Mouse (Mus musculus): ENCODE results near the gene Avp.

The Avp gene

DNA sequence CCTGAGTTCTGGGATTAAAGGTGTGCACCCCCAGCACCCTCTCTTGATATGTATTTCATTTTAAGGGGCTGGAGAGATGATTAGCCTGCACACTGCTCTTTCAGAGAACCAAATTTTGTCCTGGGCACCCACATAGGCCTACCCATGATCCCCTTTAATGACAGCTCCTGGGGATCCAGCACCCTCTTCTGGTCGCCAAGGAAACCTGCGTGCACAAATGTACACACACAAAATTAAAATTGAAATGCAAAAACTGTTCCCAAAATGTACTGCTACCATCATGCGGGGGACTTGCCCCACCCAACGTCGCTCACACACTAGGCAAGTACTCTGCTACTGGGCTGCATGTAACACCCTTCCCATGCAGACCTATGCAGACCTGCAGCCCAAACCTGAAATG lies 7.4 kb downstream of the Avp start:
- DNase-seq (ENCODE audit: low spot score in 2 of 2) = no peak

DNA sequence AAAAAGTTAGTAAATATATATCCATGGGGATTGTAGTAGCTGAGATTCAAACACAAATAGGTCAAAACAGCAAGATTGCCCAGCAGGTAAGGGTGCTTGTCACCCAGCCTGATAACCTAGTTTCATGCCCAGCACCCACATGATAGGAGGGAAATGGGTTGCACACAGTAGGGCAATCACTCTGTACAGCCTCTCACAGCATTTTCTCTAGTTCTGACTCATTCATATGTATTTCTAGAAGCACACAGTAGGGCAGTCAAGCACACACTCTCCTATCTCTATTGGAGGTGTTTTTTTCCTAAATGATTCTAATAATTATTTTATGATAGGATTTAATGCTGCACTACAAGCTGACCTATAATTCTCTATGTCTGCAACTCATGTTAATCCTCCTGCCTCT lies 12.4 kb downstream of the Avp start:
- DNase-seq (ENCODE audit: low spot score in 2 of 2) = no peak

DNA sequence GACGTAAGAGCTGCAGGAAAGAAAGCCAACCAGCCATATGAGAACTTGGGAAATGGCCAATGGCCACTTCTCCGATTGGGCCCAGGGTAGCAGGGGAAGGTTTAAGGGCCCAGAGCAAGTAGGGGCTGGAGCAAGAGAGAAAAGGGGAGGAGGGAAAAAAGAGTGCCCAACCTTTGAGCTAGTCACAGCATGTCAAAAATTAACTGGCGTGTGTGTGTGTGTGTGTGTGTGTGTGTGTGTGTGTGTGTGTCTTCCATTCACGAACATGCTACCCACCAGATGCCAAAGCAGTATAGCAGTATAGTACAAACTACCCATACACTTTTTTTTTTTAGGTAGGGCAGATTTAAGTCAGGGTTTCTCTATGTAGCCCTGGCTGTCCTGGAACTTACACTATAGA lies 13.4 kb downstream of the Avp start:
- no peak for DNase-seq (ENCODE audit: low spot score in 2 of 2)

DNA sequence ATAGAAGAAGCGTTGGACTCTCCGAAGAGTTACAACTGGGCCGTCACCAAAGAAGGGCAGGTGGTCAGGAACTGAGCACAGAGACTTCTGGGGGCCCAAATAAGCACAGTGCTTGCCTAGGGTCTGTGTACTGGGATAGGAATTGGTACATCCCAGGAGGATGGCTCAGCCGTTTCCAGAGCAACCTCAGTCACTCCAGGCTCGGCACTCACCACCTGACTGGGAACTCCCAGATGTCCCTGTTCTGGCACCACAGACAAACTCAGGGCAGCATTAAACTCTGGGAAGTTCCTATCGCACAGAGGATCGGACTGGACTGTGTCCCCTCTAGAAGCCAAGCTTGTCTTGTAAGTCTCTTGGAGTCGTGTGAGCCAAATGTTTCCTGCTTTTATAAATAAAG lies 17.4 kb downstream of the Avp start:
- no peak for DNase-seq (ENCODE audit: low spot score in 2 of 2)

GRCm38 (mm10) chr2:130564063-130564462 lies 18.3 kb downstream of the Avp start:
- DNase-seq (ENCODE audit: low spot score in 2 of 2) = no peak

DNA sequence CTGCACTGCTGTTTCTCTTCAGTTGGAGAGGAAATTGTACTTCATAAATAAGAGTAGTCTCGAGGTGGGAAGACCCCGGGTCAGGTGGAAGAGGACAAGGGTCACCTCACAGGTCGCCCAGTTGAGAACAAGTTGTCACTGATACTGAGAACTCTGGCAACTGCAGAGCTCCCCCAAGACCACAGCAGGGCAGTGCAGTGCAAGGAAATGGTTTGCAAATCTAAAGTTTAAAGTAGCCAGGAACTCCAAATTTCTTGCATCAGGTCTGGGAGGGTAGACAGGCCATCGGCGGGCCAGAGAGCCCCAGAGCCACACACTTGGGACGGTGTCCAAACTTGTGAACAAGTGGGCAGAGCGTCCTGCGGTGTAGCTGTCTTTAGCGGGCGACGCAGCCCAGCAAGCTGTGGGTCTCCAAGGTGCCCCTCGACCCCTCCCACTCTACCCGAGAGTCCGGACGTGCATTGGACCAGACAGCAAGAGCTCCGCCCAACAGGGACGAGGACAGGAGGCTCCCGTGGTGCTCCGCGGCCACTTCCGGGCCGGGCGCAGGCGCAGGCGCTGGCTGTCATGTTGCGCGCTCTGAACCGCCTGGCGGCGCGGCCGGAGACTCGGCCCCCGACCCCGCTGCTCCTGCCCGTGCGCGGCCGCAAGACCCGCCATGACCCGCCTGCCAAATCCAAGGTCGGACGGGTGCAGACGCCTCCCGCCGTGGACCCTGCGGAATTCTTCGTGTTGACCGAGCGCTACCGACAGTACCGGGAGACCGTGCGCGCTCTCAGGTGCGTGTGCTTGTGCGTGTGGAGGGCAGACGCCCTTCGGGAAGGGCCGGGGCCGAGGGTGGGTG lies 18.9 kb downstream of the Avp start, which contains the start of gene Mrps26:
TSS of gene Mrps26 (plus strand) at position 531 of the 844 bp plus-strand sequence.
- peak; percentile 88 to 93 for DNase-seq (ENCODE audit: low spot score in 2 of 2)

DNA sequence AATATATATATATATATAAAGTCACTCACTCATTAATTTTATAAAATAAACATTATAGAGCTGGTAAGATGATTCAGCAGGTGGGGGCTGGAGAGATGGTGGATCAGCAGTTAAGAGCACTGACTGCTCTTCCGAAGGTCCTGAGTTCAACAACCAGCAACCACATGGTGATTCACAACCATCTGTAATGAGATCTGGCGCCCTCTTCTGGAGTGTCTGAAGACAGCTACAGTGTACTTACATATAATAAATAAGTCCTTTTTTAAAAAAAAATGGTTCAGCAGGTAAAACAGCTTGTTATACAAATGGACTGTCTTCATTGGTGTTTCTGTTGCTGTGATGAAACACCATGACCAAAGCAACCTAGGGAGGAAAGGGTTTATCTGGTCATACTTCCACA lies 24.3 kb downstream of the Avp start:
- no peak for DNase-seq (ENCODE audit: low spot score in 2 of 2)

DNA sequence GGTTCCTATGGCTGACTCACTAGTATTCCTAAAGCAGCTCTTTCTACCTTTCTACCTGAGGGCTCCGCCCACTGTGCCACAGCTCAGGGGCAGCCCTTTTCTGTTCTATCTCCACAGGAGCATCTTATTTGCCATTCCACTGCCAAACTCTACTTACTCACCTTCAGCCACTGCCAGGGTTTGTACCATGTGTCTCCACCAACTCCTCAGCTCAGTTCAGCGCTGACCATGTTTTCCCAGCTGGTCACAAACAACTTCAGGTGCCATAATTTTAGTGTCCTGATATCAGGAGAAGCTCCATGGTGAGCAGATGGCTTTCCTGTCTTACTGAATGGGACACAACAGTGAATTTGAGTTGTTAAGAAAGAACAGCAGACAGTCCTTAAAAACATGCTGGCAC lies 24.9 kb downstream of the Avp start:
- no peak for DNase-seq (ENCODE audit: low spot score in 2 of 2)

- no peak for DNase-seq (ENCODE audit: low spot score in 2 of 2)
These were observed 26.1 kb downstream of the Avp start for GRCm38 (mm10) chr2:130556292-130556691.

DNA sequence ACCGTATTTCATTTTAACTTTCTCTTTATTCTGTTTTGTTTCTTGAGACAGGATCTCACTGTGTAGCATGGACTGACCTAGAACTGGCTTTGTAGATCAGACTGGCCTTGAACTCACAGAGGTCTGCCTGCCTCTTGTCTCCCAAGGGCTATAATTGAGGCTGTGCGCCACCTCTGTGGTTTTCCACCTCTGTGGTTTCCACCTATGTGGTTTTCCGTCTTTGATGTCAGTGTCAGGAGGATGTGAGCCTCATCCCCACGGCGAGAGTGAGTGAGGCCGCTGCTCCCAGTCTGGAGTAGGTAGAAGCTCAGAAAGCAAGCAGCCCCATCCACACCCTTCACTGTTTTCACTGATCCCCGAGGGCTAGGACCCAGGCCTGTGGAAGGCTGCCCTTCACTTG lies 27.5 kb downstream of the Avp start:
- DNase-seq (ENCODE audit: low spot score in 2 of 2) = no peak

DNA sequence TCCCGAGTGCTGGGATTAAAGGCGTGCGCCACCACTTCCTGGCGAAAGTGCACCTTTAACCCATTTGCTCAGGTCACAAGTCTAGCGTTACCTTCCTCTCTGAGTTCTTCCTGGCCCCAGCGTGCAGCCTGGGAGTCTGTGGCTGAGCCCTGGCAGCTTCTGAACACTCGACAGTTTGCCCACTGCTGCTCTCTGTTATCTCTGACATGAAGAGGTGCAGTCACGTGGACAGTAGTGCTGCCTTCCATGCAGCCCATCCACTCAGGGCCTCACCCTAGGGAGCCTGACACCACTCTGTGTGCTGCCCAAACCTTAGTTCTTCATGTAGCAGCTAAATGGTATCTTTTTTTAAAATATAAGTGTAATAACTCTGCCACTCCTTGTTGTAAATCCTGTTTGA lies 35.4 kb downstream of the Avp start:
- no peak for DNase-seq (ENCODE audit: low spot score in 2 of 2)

DNA sequence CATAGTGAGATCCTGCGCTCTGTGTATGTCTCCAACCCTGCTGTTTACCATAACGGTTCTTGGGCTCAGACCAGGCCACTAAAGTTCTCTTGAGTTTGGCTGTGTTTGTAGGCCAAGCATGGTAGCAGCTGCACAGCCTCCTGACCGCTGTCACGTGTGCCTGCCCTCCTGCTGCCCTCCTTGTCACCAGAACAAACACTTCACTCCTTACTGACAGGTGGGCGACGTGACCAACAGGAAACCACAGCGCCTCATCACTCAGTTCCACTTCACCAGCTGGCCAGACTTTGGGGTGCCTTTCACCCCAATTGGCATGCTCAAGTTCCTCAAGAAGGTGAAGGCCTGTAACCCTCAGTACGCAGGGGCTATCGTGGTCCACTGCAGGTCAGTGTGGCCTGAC lies 42.1 kb downstream of the Avp start:
- peak in 1 of 2 experiments; percentile 22 for DNase-seq (ENCODE audit: low spot score in 2 of 2)

DNA sequence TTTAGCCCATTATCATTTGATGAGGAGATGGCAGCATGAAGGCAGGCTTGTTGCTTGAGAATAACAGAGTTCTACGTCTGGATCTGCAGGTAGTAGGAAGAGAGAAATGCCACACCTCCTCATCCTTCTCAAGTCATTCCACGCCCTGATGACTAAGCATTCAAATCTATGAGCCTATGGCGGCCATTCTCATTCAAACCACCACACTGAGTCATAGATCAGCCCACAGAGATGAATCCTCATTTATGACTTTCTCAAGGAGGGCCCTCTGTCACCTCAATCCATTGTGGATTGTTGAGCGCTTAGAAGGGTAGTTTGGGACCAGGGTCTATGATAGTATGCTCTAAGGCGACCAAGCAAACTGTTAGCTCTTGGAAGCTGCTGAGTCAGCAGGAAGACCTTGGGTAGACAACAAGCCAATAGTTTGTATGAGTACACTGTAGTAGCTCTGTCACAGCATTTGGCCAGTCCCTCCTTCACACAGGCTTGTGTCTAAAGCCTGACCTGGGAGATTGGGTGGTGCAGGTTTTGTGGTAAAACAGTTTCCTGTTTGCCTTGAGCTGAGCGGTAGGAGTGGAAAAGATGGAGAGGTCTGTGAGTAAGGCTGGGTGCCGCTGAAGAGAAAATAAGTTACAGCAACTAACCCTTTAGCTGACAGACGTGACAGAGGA lies 43.3 kb downstream of the Avp start:
- DNase-seq (ENCODE audit: low spot score in 2 of 2) = no peak

DNA sequence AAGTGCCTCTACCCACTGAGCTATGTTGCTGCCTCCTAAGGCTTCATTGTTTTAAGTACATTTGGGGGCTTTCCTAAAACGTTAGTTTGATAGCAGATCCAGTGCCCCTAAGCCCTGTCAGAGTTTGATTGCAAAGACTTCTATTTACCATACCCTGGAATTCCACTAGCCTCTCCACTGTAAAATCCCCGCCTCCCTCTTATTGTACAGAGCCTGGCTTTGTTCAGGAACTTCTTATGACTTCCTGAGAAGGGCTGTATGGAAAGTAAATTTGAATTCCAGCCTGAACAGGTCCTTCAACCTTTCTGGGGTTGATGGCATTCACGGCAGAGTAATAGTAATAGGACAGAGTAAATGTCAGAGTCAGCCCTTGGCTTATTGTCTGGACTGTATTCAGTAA lies 45.5 kb downstream of the Avp start:
- no peak for DNase-seq (ENCODE audit: low spot score in 2 of 2)

GRCm38 (mm10) chr2:130535017-130535416 lies 47.3 kb downstream of the Avp start:
- DNase-seq (ENCODE audit: low spot score in 2 of 2) = no peak

DNA sequence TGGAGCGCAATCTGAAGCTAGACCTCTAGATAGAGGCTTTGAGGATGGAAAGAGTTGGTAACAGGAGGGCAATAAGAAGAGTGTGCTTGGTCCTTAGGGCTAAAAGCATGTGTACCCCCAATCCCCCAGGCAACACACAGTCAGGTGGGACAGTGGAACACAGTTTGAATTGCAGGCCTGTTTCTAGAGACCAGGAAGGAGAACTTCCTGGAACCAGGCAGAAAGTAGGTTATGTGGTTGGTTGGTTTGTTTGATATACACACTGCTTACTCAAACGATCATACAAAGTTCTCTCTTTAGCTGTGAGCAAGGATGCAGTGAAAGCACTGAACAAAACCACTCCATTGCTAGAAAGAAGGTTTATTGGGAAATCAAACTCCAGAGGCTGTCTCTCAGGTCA lies 50.2 kb downstream of the Avp start:
- no peak for DNase-seq (ENCODE audit: low spot score in 2 of 2)

Data from spleen, postnatal 4 days (tissue).